ENCODE assay signal across 8 mouse cellular contexts in genomic region chr4:136052534-136053246, GRCm38 (mm10). TPM values are rescaled to one million over a fixed set of nuclear protein-coding genes. Genes with fewer than 3 reads are reported as not detected.
DNase-seq lines count a peak whose midpoint lies in the region; ATAC-seq and TF ChIP-seq lines count a peak whose summit lies in the region.

No protein-coding gene starts in this region.

- H3K9me3 ChIP-seq in erythroblast, embryonic 14.5 days (ENCODE audit: control insufficient read depth, low read length), result no peaks in the 10 kb centered on the region
- H3K9me3 ChIP-seq in intestine, embryonic 15.5 days, result no peaks in the 10 kb centered on the region
- no peaks in the 10 kb centered on the region for H3K9me3 ChIP-seq in midbrain, embryonic 16.5 days (replicated peaks; ENCODE audit: control insufficient read depth, low read length, poor library complexity, severe bottlenecking)

- H3K4me1 ChIP-seq in erythroblast, embryonic 14.5 days (ENCODE audit: control insufficient read depth), result peaks cover 42% of the 10 kb centered on the region
- peaks cover 26% of the 10 kb centered on the region for H3K4me1 ChIP-seq in intestine, embryonic 15.5 days (replicated peaks)
- peaks cover 20% of the 10 kb centered on the region for H3K4me1 ChIP-seq in midbrain, embryonic 16.5 days (ENCODE audit: control insufficient read depth, insufficient read depth, low read length)

- peak overlapping the region; percentile 99 for H3K9ac ChIP-seq in intestine, embryonic 15.5 days
- peak overlapping the region; percentile 89 for H3K9ac ChIP-seq in midbrain, embryonic 16.5 days (ENCODE audit: low read depth, low read length)

- peak overlapping the region; percentile 87 for H3K27ac ChIP-seq in intestine, embryonic 15.5 days
- H3K27ac ChIP-seq in midbrain, embryonic 16.5 days (ENCODE audit: low read length), result peak overlapping the region; percentile 91

- TF ChIP-seq CTCF in Patski (IDR thresholded peaks at IDR 0.05), result no peak

- CTCF ChIA-PET in Patski (lab: Charles Lee), result no interaction called here

- no peaks in the 10 kb centered on the region for H3K27me3 ChIP-seq in Patski
- H3K27me3 ChIP-seq in erythroblast, embryonic 14.5 days (ENCODE audit: control insufficient read depth), result peaks cover 27% of the 10 kb centered on the region
- no peaks in the 10 kb centered on the region for H3K27me3 ChIP-seq in intestine, embryonic 15.5 days (replicated peaks)
- no peaks in the 10 kb centered on the region for H3K27me3 ChIP-seq in midbrain, embryonic 16.5 days (ENCODE audit: control insufficient read depth, insufficient read depth, low read depth, low read length)

- peak overlapping the region; percentile 67 for H3K4me3 ChIP-seq in erythroblast, embryonic 14.5 days (replicated peaks)
- peak overlapping the region; percentile 91 for H3K4me3 ChIP-seq in intestine, embryonic 15.5 days (replicated peaks)
- H3K4me3 ChIP-seq in midbrain, embryonic 16.5 days (ENCODE audit: low read depth, low read length), result peak overlapping the region; percentile 86

- DNase-seq in layer of hippocampus, adult 8-10 months (ENCODE audit: low spot score in 2 of 2), result peak; percentile 6 to 16
- DNase-seq in layer of hippocampus, adult 9-10 months (ENCODE audit: low spot score), result no peak
- no peak for DNase-seq in Patski (ENCODE audit: low read depth, low spot score)
- DNase-seq in adrenal gland, adult 8-10 months, result no peak
- no peak for DNase-seq in lung, adult 18-20 months

- peaks cover 47% of the 10 kb centered on the region for H3K36me3 ChIP-seq in erythroblast, embryonic 14.5 days (ENCODE audit: control insufficient read depth)
- peaks cover 33% of the 10 kb centered on the region for H3K36me3 ChIP-seq in intestine, embryonic 15.5 days
- H3K36me3 ChIP-seq in midbrain, embryonic 16.5 days (ENCODE audit: control insufficient read depth, insufficient read depth, low read length), result peaks cover 20% of the 10 kb centered on the region

- H3K4me2 ChIP-seq in intestine, embryonic 15.5 days (replicated peaks), result peak overlapping the region; percentile 55
- H3K4me2 ChIP-seq in midbrain, embryonic 16.5 days (ENCODE audit: low read length), result peak overlapping the region; percentile 78

- POLR2A ChIA-PET in Patski (lab: Charles Lee), result interaction anchor here (1.2 kb wide), 1 partner anchor 93 kb away, joined by 3 read pairs; no protein-coding TSS in a partner anchor

- in situ Hi-C loops in Patski (cut with MboI; ENCODE audit: low pct_unique_long_range_greater_than_20kb), result loop anchor here (5.0 kb wide), 1 partner anchor 90 kb away; the partner anchor contains the start of gene Gale

- under 1% methylated on average over 50 of the region's 50 CpGs for WGBS in intestine, embryonic 15.5 days
- 2% methylated on average over 50 of the region's 50 CpGs for WGBS in midbrain, embryonic 16.5 days

- ATAC-seq in Patski, result peak; percentile 21
- ATAC-seq in intestine, embryonic 15.5 days, result peak; percentile 75
- ATAC-seq in midbrain, embryonic 16.5 days, result peak; percentile 91

RNA-seq across cellular contexts. Expression of gene Rpl11, which starts 0.5 kb away (rescaled TPM):
- 100 to 1,000 TPM; 193 to 354 (median 274) TPM for total RNA-seq in layer of hippocampus, adult 8-10 months (2022)
- polyA plus RNA-seq in Patski (2021), result 665 TPM
- polyA plus RNA-seq in erythroblast, embryonic 14.5 days (2012), result 148 and 157 TPM in 2 replicates
- polyA plus RNA-seq in intestine, embryonic 15.5 days (2015; fragmentation: Nextera tagmentation; extraction: Ambion mirVana), result 464 and 472 TPM in 2 replicates
- 245 and 251 TPM in 2 replicates for polyA plus RNA-seq in midbrain, embryonic 16.5 days (2015; fragmentation: Nextera tagmentation; extraction: Ambion mirVana)
- 100 to 1,000 TPM; 326 to 545 (median 424) TPM for total RNA-seq in adrenal gland, adult 8-10 months (2022)

RNA-seq across cellular contexts. Expression of gene Eloa, which starts 31.1 kb away (rescaled TPM):
- total RNA-seq in layer of hippocampus, adult 8-10 months (2022), result 10 to 100 TPM; 26.3 to 30.5 (median 28.8) TPM
- polyA plus RNA-seq in Patski (2021), result 22.6 TPM
- 0.98 and 1.5 TPM in 2 replicates for polyA plus RNA-seq in erythroblast, embryonic 14.5 days (2012)
- 34.3 and 34.4 TPM in 2 replicates for polyA plus RNA-seq in intestine, embryonic 15.5 days (2015; fragmentation: Nextera tagmentation; extraction: Ambion mirVana)
- polyA plus RNA-seq in midbrain, embryonic 16.5 days (2015; fragmentation: Nextera tagmentation; extraction: Ambion mirVana), result 26.7 and 28.7 TPM in 2 replicates
- 10 to 100 TPM; 38.6 to 44.8 (median 43.9) TPM for total RNA-seq in adrenal gland, adult 8-10 months (2022)

Comparison
In these comparisons a context has a peak if more than half of its experiments do, and no peak if none do; other contexts are left out.
1. DNase-seq: peak in layer of hippocampus, adult 8-10 months (2 of 2); none in layer of hippocampus, adult 9-10 months (single experiment), Patski (single experiment), adrenal gland, adult 8-10 months (single experiment) and lung, adult 18-20 months (0 of 2).
2. ATAC-seq: peak in every context shown above with its lines; median percentile 91 in midbrain, embryonic 16.5 days; 75 in intestine, embryonic 15.5 days; 21 in Patski.
3. Peak in every context shown above with its lines, with median percentiles within 50 percentile points of each other: H3K4me3 ChIP-seq.